Mouse (Mus musculus) testis, adult 2 months (tissue): ENCODE measurements around the gene Xrn1.

Source experiments
- CTCF ChIP-seq: fragments of 200-500 bp; IDR thresholded peaks from 2 replicates; pipeline ENCODE4 v1.5.1; 2012; ENCODE audit warnings: low read depth, mild to moderate bottlenecking, inconsistent platforms, low read length, moderate library complexity; ENCODE audit not compliant: control insufficient read depth, insufficient read depth, insufficient replicate concordance
- POLR2A ChIP-seq: fragments of 200-500 bp; IDR thresholded peaks from 2 replicates; pipeline ENCODE4 v1.6.1; 2012; ENCODE audit warnings: low read depth, mild to moderate bottlenecking, inconsistent platforms, low read length, moderate library complexity; ENCODE audit not compliant: control insufficient read depth

DNA sequence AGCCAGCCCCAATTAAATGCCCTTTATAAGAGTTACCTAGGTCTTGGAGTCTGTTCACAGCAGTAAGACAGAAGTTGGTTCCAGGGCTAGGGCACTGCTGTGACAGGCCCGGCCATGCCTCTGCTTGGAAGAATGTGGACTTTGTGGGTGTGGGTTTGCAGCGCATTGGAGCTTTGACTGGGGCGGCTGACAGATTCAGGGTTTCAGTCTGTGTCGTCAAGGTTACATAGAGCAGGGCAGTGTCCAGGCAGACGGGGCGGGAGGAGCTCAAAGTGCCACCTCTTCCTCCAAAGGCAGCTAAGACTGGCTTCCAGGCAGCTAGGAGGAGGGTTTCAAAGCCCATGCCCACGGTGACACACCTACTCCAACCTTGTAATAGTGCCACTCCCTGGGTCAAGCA is 49.9 kb downstream of the Xrn1 start:
- TF ChIP-seq CTCF (no peak), POLR2A (no peak)
